Mouse (Mus musculus): ENCODE measurements around the gene Bmper.

Bmper gene

DNA sequence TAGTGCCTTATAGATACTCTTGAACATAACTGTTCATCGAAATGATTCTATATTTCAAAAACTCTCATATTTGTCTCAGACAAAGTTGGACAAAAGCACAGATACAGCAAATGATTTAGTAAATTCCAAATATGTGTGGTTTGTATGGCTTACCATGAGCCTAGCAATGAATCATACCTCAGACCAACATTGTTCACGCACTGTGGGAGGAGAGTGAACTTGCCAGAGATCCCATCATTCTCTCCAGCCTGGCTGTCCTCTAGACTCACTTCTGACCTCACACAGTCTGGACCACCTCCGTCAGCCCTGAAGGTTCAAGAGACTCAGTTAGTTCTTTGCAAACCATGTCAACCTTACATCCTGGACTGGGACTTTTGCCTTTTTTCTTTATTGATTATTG lies 175.0 kb downstream of the Bmper start:
- POLR2A ChIA-PET: no interaction called here
- CTCF ChIA-PET: no interaction called here

DNA sequence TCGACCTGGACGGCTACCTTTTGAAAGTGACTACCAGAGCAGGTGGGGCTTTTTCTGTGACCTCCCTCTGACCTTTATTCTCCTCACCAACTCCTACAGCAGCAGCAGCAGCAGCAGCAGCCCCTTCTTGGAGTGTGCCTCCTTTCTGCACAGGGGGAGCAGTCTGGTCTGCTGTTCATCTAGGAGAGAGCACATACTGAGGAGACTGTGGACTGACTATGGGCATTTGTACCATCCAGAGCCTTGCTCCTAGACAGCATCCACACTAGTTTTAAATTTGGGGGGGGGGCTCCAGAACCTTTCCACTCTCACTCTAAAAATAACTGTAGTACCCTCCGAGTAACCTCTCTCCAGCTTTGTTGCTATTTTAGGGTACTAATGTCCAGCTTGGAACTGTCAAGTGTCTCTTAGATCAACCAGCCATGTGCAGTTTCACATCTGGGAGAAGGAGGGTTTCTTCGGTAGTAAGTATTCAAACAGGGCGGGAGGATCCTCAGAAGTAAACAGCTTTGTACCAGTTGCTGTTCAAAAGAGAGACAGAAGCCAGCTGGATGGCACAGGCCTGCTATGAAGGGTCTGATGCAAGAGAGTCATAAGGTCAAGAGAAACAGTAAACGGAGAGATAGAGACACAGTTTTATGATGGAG lies 176.9 kb downstream of the Bmper start:
- CTCF ChIA-PET: no interaction called here
- POLR2A ChIA-PET: no interaction called here

DNA sequence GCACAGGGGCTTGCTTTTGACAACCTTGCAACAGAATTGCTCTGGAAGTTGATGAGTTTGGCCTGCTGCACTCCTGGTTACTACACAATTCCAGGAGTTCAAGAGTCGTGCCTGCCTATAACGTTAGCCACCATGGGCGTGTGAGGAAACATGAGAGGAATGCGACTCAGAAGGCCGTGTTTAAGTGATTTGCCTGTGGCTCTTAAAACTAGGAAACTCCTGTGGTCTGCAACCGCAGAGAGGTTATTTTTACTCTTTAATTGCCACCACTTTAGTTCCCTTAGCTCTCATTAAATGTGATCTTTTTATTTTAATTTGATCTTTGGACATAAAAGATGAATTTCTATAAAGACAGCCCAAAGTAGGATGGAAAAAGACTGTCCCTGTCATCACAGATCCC lies 184.5 kb downstream of the Bmper start:
- ChIA-PET POLR2A (no interaction called here), CTCF (no interaction called here)

DNA sequence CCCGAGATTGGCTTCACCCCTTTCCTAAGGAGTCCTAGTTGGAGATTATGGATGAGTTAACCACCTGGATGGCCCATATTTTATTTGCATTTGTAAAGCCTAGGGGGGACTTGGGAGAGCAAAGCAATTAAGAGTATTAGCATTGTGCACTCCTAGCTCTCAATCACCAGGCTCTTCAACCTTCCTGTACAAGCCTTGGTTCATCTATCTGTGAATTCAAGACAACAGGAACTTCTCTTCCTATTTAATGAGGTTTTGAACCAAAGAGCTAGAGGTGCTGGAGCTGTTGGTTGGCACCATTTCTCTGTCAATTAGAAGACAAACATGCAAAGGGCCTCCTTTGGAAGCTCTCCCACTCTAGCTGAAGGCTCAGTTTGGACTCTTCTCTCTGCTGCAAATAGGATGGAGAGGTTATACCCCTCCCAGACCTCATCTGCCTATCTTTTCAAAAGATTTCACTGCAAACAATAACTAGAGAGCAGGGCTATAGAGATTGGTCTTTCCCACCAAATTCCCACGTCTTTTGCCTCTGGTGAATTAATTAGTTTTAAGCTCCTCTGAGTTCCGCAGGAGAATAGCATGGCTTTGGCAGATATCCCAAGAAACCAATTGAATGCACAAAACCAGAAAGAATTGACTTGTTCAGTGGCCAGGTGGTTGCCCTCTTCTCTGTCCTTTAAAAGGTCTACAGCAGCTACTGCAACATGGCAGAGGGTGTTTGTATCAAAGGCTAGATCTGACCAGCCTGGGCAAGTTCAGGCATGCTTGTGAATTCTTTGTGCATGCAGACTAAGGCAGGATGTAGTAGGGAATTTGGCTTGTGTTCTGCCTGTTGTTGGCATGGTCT lies 185.3 kb downstream of the Bmper start:
- POLR2A ChIA-PET: interaction anchor here in 1 of 4 experiments (0.6 kb wide), 1 partner anchor 34 kb away, joined by 7 read pairs; no protein-coding TSS in a partner anchor
- CTCF ChIA-PET: no interaction called here

DNA sequence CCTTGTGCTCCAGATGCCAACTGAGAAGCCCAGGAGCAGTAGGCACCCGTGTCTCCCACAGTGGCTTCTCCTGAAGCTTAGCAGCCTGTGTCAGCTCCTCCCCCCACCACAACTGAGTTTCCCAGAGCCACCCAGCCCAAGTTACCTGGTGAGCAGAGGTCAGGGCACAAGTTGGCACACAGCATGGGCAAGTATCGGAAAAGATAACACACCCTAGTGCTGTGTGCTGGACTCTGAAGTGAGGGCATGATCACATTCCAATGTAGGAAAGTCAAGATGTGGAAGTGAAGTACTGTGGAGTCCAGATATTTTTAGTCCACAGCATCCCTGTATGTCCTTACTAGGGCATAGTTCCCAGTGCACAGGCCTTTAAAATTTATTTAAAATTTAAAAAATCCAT lies 187.7 kb downstream of the Bmper start:
- ChIA-PET CTCF (no interaction called here), POLR2A (no interaction called here)

DNA sequence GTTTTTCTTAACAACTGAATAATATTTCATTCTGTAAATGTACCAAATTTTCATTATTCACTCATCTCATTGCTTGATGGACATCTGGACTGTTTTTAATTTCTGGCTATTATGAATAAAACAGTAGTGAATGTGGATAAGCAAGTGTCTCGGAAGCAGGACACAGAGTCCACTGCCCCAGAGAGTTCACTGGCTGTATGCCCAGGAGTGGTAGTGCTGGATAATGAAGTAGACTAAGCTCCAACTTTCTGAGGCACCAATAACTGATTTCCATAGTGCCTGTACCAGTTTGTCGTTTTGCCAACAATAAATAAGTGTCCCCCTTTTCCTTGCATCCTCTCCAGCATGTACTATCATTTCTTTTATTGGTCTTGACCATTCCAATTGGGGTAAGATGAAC lies 190.1 kb downstream of the Bmper start:
- POLR2A ChIA-PET: no interaction called here
- CTCF ChIA-PET: no interaction called here

DNA sequence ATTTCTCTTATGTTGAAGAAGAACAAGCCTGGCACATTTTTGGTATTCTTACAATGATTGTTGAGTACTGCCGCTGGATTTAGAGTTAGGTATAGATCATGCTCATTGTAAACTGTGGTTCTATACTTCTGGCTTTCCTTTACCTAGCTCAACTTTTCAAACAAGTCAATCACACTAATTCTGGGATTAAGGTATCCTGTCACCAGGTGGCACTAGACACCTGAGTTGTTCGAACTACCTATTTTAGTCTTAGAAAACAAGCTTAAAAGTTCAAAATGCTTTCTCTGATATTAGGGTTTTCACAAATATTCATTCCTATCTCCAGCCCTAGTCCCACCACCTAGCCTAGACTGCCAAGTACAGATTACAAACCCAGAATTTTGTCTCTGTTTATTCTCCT lies 196.2 kb downstream of the Bmper start:
- ChIA-PET POLR2A (no interaction called here), CTCF (interaction anchor here in 1 of 4 experiments (1.1 kb wide), 1 partner anchor 15 kb away, joined by 4 read pairs; no protein-coding TSS in a partner anchor)

DNA sequence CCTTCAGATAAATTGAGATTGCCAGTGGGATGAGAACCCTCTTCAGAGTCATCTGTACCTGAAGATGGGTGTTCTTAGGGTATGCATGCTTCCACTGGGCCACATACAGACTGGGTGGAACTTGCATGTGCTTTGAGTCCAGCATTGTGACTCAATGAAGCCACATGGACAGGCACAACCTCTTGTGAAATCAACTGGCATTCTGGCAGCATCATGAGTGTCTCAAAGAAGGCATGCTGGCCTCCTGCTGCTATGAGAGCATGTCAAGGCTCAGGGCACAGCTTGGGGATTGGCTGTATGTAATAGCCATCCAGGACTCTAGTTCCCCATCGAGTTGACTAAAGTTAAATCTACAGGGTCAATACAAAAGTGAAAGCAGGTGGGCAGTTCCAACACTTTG lies 200.9 kb downstream of the Bmper start:
- ChIA-PET POLR2A (interaction anchor here in 1 of 4 experiments (0.7 kb wide), 1 partner anchor 802 kb away, joined by 3 read pairs; no protein-coding TSS in a partner anchor), CTCF (no interaction called here)

DNA sequence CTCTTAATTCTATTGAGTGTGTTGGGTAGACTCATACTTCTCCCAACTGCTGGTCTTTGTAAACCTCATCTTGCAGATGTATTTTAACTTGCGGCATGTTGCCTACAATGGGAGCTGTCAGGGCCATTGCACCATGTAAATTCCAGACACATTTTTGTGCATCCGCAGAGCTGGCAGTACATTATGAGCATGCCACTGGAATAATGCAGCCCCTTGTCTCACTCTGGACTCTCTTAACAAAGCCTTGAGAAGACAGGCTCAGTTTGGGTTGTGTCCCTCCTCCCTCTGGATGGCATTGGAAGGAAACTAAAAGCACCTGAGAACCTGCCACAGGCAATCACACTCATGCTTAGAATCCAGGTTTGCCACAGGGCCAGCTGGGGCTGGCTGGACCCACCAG lies 209.8 kb downstream of the Bmper start:
- CTCF ChIA-PET: interaction anchor here in 1 of 4 experiments (0.7 kb wide), 1 partner anchor 195 kb away, joined by 3 read pairs; no protein-coding TSS in a partner anchor
- POLR2A ChIA-PET: no interaction called here

DNA sequence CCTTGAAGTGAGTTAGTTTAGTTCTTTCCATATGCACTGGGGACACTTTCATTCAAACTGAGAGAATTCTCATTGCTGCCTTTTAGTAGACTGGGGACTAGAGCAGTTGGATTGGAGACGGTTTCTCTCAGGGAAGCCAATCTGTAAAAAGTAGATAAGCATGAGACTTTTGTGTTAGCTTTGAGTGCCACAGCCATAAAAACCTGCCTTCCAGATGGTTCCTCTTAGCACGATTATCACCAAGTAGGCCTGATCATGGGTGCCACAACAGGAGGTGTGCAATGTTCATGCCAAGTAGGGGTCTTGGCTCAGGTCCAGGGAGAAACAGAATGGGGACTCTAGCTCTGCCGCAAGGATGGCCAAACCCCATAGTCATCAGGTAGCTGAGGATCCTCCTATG lies 210.4 kb downstream of the Bmper start:
- POLR2A ChIA-PET: no interaction called here
- CTCF ChIA-PET: interaction anchor here in 1 of 4 experiments (1.3 kb wide), 1 partner anchor 15 kb away, joined by 4 read pairs; no protein-coding TSS in a partner anchor

DNA sequence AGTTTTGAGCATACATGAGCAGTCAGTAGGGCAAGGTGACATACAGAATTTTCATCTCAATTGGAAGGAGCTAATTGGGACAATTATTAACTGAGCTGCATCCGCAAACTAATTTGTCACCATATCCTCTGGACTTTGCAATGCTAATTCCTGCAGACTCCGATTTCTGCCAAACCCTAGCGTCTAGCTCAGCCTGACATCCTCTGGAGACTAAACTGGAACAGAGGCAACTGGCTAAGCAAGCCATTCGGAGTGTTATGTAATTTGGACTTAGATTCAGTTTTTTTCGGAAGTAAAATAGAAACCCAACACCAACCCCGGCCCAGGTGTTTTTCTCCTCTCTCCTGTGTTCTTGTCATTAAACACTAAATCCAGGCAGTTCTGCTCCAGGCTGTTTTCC lies 213.9 kb downstream of the Bmper start:
- ChIA-PET CTCF (no interaction called here), POLR2A (no interaction called here)

DNA sequence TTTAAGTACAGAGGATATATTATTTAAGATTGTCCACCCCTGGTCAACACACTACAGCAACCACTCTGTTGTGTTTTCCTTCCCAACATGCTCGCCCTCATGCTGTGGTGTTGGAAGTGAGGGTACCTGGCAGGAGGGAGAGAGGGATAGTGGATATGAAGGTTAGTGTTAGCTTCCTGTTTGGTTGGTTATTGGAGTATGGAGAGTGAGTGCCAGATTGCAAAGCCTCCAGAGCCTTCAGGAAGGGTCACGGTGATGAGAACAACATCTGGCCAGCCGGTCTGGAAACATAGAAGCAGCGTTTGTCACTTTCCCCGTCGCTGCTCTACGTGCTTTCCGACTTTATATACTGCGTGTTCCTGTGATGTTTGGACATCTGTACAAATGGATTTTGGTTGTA lies 215.8 kb downstream of the Bmper start:
- ChIA-PET CTCF (no interaction called here), POLR2A (no interaction called here)

DNA sequence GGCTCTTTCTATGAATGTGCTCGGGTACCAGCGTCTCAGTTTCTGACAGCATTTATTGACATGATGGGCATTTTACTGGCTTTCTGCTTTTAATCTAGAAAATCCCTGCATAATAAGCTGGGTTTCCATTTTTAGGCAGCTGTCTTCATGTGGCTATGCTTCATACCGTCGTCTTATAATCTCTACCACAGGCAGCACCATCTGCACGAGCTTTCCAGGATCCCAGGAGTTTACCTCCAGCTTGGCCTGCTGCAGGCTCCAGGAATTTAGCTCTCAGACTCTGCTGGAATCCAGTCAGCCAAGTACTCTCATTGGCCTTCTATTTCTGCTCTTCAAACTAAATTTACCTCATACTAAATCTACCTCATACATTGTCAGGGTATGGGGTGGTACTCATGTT lies 219.3 kb downstream of the Bmper start:
- POLR2A ChIA-PET: no interaction called here
- CTCF ChIA-PET: no interaction called here

DNA sequence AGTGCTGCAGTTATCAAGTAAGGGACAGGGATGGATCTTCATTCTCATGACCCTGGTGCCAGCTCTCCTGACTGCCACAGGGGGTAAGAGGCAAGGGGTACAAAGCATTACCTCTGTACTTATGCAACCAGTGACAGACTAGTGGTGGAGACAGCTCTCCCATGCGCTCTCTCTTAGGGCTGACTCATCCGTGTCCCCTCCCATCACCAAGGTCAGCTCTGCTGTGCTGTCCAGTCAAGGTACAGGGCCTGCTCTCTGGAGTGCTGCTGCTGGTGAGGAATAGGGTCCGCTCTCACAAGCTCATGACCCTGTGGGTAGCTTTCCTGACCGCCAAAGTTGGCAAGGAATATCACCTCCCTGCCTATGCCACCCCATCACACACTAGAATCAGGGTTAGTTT lies 222.1 kb downstream of the Bmper start:
- ChIA-PET CTCF (no interaction called here), POLR2A (no interaction called here)

DNA sequence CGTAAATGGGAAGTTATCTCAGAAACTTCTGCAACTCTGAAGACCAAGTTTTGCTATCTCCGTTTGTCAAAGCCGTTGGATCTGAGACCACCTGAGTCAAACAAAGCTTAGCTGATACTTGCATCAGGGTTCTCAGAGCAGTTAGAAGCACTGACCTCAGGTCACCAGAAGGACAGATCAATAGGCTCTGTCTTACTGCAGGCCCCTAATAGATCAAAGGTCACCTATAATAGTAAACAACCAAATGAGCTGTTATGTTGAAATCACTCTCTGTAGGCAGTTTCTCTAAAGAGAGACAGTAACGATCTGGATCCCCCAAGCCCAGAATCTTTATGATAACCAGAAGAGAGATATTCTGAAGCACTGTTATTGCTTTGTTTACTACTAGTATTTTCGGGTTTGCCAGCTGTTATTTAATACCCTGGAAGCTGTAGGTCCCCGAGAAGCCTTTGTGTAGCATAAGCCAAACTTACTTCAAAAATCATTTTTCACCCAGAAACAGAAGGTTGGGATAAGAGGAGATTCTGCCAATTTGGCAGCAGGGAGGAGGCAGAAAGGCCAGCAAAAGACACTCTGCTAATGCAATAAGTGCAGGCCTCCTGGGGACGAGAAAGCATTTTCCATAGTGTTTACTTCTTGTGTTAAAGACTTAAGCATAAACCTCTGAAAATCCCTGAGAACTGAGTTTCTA lies 224.5 kb downstream of the Bmper start:
- POLR2A ChIA-PET: no interaction called here
- CTCF ChIA-PET: no interaction called here

DNA sequence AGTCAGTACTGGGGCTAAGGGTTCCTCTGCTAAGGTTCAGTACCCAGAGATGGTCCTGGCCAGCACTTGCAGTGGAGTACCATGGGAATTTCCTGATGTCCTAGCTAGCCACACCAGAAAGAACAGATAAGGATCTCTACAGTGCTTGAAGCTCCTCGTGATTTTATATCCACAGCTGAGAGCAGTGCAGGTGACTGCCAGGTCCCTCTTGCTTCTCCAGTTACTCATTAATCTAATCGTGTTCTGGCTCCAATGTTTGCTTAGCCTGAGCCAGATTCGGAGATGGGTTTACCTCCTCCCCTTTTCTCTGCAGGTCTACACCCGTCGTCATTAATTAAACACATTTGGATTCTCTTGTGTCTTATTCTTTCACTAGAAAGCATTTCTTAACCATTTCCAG lies 230.4 kb downstream of the Bmper start:
- POLR2A ChIA-PET: interaction anchor here in 1 of 4 experiments (0.6 to 0.7 kb wide), 2 partner anchors 130 to 424 kb away, joined by 3 read pairs; no protein-coding TSS in a partner anchor

DNA sequence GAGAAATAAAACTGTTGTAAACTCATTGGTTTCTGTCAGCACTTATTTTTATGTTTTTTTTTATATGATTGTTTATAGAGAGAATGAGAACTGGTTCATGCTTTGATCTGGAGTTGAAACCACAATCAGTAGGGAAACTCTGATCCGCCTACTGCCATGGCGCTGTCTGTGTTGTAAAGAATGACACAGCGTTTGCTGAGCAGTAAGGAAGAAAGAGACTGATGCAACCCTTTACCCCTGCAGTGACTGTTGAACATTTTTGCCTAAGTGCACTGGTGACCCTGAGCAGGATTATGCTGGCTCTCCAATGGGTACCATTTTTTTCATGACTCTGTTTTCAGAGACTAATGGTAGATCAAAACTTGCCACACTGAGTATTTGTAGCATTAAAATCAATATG lies 234.3 kb downstream of the Bmper start:
- POLR2A ChIA-PET: no interaction called here
- CTCF ChIA-PET: no interaction called here

More for the DNA sequence above, 230.4 kb downstream of the Bmper start:
- CTCF ChIA-PET: interaction anchor here in 1 of 4 experiments (1.1 kb wide), 1 partner anchor 10 kb away, joined by 4 read pairs; no protein-coding TSS in a partner anchor

DNA sequence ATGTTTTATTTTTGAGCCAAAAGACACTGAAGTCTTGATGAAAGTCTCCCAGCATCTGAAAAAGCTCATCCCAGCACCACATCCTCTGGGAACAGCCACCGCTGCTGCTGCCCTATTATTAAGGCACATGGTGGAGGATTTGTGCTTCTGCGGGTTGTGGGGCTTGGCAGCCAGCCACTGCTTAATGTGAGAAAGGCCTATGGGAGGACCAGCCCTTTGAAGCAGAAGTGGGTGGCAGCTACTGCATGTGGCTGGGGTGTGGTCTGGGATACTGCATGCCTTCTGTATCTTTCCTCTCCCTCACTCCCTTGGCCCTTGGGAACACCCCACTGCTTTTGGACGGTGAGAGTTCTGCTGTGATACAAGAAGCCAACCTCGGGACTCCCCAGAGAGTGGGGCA lies 237.8 kb downstream of the Bmper start:
- POLR2A ChIA-PET: no interaction called here
- CTCF ChIA-PET: no interaction called here

DNA sequence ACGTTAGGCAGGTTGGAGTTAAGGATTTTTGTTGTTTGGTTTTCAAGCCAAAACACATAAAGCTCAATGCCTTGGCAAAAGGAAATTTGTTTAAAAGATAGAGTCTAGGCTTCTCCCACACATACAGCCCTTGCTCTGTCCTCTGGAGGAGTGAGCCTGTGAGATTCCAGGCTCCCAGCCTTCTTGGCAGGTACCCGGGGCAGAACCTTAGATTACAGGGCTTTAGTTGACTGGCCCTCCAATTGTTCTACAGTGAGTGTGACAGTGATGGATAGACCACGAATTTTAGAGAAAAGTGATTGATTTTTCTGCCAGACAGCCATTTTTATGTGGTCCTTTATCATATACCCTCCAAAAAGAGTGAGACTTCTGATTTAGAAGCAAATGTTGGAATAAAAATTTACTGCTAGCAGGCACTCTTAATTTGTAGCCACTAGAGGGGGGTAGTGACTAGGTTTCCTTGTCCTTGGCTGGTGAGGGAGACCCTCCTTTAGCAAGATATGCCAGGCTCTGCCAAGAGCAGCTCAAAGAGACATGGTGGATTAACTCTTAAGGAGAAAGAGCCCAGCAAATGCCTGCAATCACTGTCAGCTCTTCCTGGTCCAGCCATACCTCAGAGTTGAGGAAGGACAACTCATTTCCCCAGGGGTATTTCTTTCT lies 240.2 kb downstream of the Bmper start:
- ChIA-PET POLR2A (interaction anchor here in 1 of 4 experiments (1.1 kb wide), 1 partner anchor 118 kb away, joined by 4 read pairs; no protein-coding TSS in a partner anchor), CTCF (interaction anchor here in 3 of 4 experiments (0.6 to 1.3 kb wide), 3 partner anchors 10 to 910 kb away, joined by 3 to 4 read pairs (median 3); no protein-coding TSS in a partner anchor)
